8 mouse cellular contexts compared by ENCODE assay signal in genomic region chr16:30283743-30284337, GRCm38 (mm10). TPM values are rescaled to one million over a fixed set of nuclear protein-coding genes. Genes with fewer than 3 reads are reported as not detected.
A peak's percentile ranks its signal among the peaks of the same experiment; 100 is the strongest.
DNase-seq lines count a peak whose midpoint lies in the region; ATAC-seq and TF ChIP-seq lines count a peak whose summit lies in the region.

No protein-coding gene starts in this region.

- H3K4me3 ChIP-seq in left cerebral cortex, adult 2 months, result no peak overlapping the region
- H3K4me3 ChIP-seq in forebrain, embryonic 13.5 days, result peak overlapping the region; percentile 17
- H3K4me3 ChIP-seq in intestine, embryonic 15.5 days (replicated peaks), result no peak overlapping the region
- H3K4me3 ChIP-seq in stomach, embryonic 15.5 days (replicated peaks), result peak overlapping the region; percentile 18; the same call in 1 of the 2 replicates

- no peaks in the 10 kb centered on the region for H3K9me3 ChIP-seq in forebrain, embryonic 13.5 days (replicated peaks)
- no peaks in the 10 kb centered on the region for H3K9me3 ChIP-seq in intestine, embryonic 15.5 days
- H3K9me3 ChIP-seq in stomach, embryonic 15.5 days, result no peaks in the 10 kb centered on the region

- peak overlapping the region; percentile 53 for H3K4me2 ChIP-seq in forebrain, embryonic 13.5 days
- H3K4me2 ChIP-seq in intestine, embryonic 15.5 days (replicated peaks), result peak overlapping the region; percentile 65
- peak overlapping the region; percentile 46 for H3K4me2 ChIP-seq in stomach, embryonic 15.5 days

- intact Hi-C loops in left cerebral cortex, adult 2 months (cut with DNase I), result no loop called here
- intact Hi-C loops in left cerebral cortex, postnatal 36 days (cut with DNase I), result no loop called here

- peak; percentile 64 for TF ChIP-seq CTCF in left cerebral cortex, adult 2 months (IDR thresholded peaks at IDR 0.05)

- no peak for DNase-seq in left cerebral cortex, adult 2 months (ENCODE audit: extremely low spot score in 1 of 2, low spot score in 2 of 2)
- no peak for DNase-seq in left cerebral cortex, postnatal 36 days (ENCODE audit: low spot score in 2 of 2)
- DNase-seq in lung, postnatal 10 days, result peak; percentile 53
- no peak for DNase-seq in layer of hippocampus, postnatal 14 days (ENCODE audit: low spot score in 2 of 2)

- peaks cover 20% of the 10 kb centered on the region for H3K4me1 ChIP-seq in forebrain, embryonic 13.5 days
- peaks cover 19% of the 10 kb centered on the region for H3K4me1 ChIP-seq in intestine, embryonic 15.5 days (replicated peaks)
- H3K4me1 ChIP-seq in stomach, embryonic 15.5 days, result peaks cover 21% of the 10 kb centered on the region

- H3K36me3 ChIP-seq in forebrain, embryonic 13.5 days (ENCODE audit: poor library complexity, severe bottlenecking), result no peaks in the 10 kb centered on the region
- no peaks in the 10 kb centered on the region for H3K36me3 ChIP-seq in intestine, embryonic 15.5 days
- H3K36me3 ChIP-seq in stomach, embryonic 15.5 days, result no peaks in the 10 kb centered on the region

- peak; percentile 61 for ATAC-seq in activated CD4-positive, CD25-positive, alpha-beta regulatory T cell, adult 4 months
- ATAC-seq in forebrain, embryonic 13.5 days, result peak; percentile 65
- ATAC-seq in intestine, embryonic 15.5 days, result peak; percentile 46; the same call in 1 of the 2 replicates
- ATAC-seq in stomach, embryonic 15.5 days (ENCODE audit: insufficient read depth, low FRiP score, low read depth), result 0 out of 2 replicates have a peak, but pooled peaks have one; percentile 40

- under 1% methylated on average over 15 of the region's 15 CpGs for WGBS in forebrain, embryonic 13.5 days
- 3% methylated on average over 15 of the region's 15 CpGs for WGBS in intestine, embryonic 15.5 days
- 2% methylated on average over 15 of the region's 15 CpGs for WGBS in stomach, embryonic 15.5 days

- H3K9ac ChIP-seq in forebrain, embryonic 13.5 days, result no peak overlapping the region; the same call in 1 of the 2 replicates
- no peak overlapping the region for H3K9ac ChIP-seq in intestine, embryonic 15.5 days
- H3K9ac ChIP-seq in stomach, embryonic 15.5 days, result no peak overlapping the region

- no peak overlapping the region for H3K27ac ChIP-seq in left cerebral cortex, adult 2 months
- no peak overlapping the region for H3K27ac ChIP-seq in forebrain, embryonic 13.5 days
- no peak overlapping the region for H3K27ac ChIP-seq in intestine, embryonic 15.5 days
- H3K27ac ChIP-seq in stomach, embryonic 15.5 days, result no peak overlapping the region

- peaks cover 54% of the 10 kb centered on the region for H3K27me3 ChIP-seq in forebrain, embryonic 13.5 days
- H3K27me3 ChIP-seq in intestine, embryonic 15.5 days (replicated peaks), result peaks cover 3% of the 10 kb centered on the region; the same call in 1 of the 2 replicates
- peaks cover 14% of the 10 kb centered on the region for H3K27me3 ChIP-seq in stomach, embryonic 15.5 days (replicated peaks)

RNA-seq across cellular contexts. Expression of gene Lrrc15, which starts 0.8 kb away (rescaled TPM):
- total RNA-seq in left cerebral cortex, adult 2 months (2021), result not detected
- not detected for total RNA-seq in left cerebral cortex, postnatal 36 days (2021)
- polyA plus RNA-seq in activated CD4-positive, CD25-positive, alpha-beta regulatory T cell, adult 4 months (2017; shearing (Covaris generic)), result not detected
- polyA plus RNA-seq in forebrain, embryonic 13.5 days (2015; fragmentation: Nextera tagmentation; extraction: Ambion mirVana), result 0.08 and 0.09 TPM in 2 replicates
- 0.43 and 0.44 TPM in 2 replicates for polyA plus RNA-seq in intestine, embryonic 15.5 days (2015; fragmentation: Nextera tagmentation; extraction: Ambion mirVana)
- 0.39 and 0.49 TPM in 2 replicates for polyA plus RNA-seq in stomach, embryonic 15.5 days (2015; fragmentation: Nextera tagmentation; extraction: Ambion mirVana)
- total RNA-seq in layer of hippocampus, postnatal 14 days (2021), result under 1 TPM; 0.14 to 0.21 TPM

RNA-seq across cellular contexts. Expression of gene Cpn2, which starts 16.5 kb away (rescaled TPM):
- total RNA-seq in left cerebral cortex, adult 2 months (2021), result not detected
- not detected for total RNA-seq in left cerebral cortex, postnatal 36 days (2021)
- polyA plus RNA-seq in activated CD4-positive, CD25-positive, alpha-beta regulatory T cell, adult 4 months (2017; shearing (Covaris generic)), result not detected
- polyA plus RNA-seq in forebrain, embryonic 13.5 days (2015; fragmentation: Nextera tagmentation; extraction: Ambion mirVana), result not detected in 2 replicates
- polyA plus RNA-seq in intestine, embryonic 15.5 days (2015; fragmentation: Nextera tagmentation; extraction: Ambion mirVana), result 0.19 and 0.20 TPM in 2 replicates
- 0.14 and 0.33 TPM in 2 replicates for polyA plus RNA-seq in stomach, embryonic 15.5 days (2015; fragmentation: Nextera tagmentation; extraction: Ambion mirVana)
- total RNA-seq in layer of hippocampus, postnatal 14 days (2021), result not detected

RNA-seq across cellular contexts. Expression of gene Gp5, which starts 26.7 kb away (rescaled TPM):
- 1 to 10 TPM in 1 of 2 experiments, under 1 TPM in 1; 0.56 to 1.1 TPM for total RNA-seq in left cerebral cortex, adult 2 months (2021)
- total RNA-seq in left cerebral cortex, postnatal 36 days (2021), result 1 to 10 TPM in 1 of 2 experiments, under 1 TPM in 1; 0.99 to 1.2 TPM
- polyA plus RNA-seq in activated CD4-positive, CD25-positive, alpha-beta regulatory T cell, adult 4 months (2017; shearing (Covaris generic)), result not detected
- polyA plus RNA-seq in forebrain, embryonic 13.5 days (2015; fragmentation: Nextera tagmentation; extraction: Ambion mirVana), result 0.34 and 0.64 TPM in 2 replicates
- polyA plus RNA-seq in intestine, embryonic 15.5 days (2015; fragmentation: Nextera tagmentation; extraction: Ambion mirVana), result 0.46 and 0.59 TPM in 2 replicates
- 0.76 and 0.89 TPM in 2 replicates for polyA plus RNA-seq in stomach, embryonic 15.5 days (2015; fragmentation: Nextera tagmentation; extraction: Ambion mirVana)
- total RNA-seq in layer of hippocampus, postnatal 14 days (2021), result 1 to 10 TPM; 2.1 to 2.2 TPM

Comparison
In these comparisons a context has a peak if more than half of its experiments do, and no peak if none do; other contexts are left out.
1. H3K4me3 ChIP-seq: peak in forebrain, embryonic 13.5 days (single experiment) and stomach, embryonic 15.5 days (single experiment); none in left cerebral cortex, adult 2 months (single experiment) and intestine, embryonic 15.5 days (single experiment).
2. Peak in every context shown above with its lines, with median percentiles within 50 percentile points of each other: ATAC-seq and H3K4me2 ChIP-seq.